Mouse (Mus musculus) spleen, postnatal 4 days (tissue): ENCODE measurements around the gene Ctrb1.
A peak's percentile ranks its signal among the peaks of the same experiment; 100 is the strongest.

ENCODE experiments used
- DNase-seq, 2 experiments: peaks; one replicate each; pipeline ENCODE4 v3.0.0; 2022; ENCODE audit warnings: low spot score in 2 of 2

Gene Ctrb1

GRCm38 (mm10) chr8:111690960-111691445 lies at the start of gene Ctrb1:
Gene Ctrb1, minus strand, starts transcription at chr8:111691010.
- no peak for DNase-seq

DNA sequence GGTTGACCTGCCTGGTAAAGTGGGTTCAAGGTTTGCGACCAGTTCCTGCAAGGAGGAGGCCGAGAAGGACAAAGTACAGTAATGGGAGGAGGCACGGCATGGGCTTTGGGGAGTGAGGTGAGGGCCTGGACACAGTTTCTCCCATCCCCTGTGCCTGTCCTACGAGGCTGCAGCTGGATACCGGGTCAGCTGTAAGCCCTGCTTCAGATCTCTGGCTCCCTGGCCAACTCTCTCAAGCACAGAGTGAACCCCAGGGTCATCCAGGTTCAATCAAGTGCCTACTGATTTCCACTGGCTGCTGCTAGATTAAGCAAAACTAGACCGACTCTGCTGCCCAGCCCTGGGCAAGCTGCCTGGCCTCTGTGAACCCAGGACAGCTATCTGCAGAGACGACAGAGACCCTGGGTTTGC lies 49.5 kb upstream of the Ctrb1 start:
- DNase-seq = peak in 1 of 2 experiments; percentile 55

DNA sequence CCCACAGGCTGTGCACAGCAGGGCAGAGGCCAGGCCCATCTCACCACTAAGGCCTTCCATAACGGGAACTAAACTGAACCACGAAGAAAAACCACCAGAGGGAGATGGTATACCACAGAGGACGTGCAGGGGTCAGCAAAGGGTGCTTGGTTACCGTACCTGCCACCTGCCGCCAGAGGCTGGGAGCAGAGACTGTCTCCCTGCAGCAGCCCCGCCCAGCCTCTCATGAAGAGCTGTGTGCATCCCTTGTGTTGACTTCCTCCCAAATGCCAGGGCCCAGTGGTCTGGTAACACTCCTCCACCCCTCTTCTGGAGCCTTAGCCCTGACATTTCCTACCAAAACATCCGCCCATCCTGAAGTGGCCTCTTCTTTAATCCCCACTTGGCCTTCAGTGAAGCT lies 48.8 kb upstream of the Ctrb1 start:
- no peak for DNase-seq

GRCm38 (mm10) chr8:111738867-111739266 lies 48.1 kb upstream of the Ctrb1 start:
- no peak for DNase-seq

- DNase-seq = peak in 1 of 2 experiments; percentile 54
Observed at GRCm38 (mm10) chr8:111736321-111736720, 45.5 kb upstream of the Ctrb1 start.

DNA sequence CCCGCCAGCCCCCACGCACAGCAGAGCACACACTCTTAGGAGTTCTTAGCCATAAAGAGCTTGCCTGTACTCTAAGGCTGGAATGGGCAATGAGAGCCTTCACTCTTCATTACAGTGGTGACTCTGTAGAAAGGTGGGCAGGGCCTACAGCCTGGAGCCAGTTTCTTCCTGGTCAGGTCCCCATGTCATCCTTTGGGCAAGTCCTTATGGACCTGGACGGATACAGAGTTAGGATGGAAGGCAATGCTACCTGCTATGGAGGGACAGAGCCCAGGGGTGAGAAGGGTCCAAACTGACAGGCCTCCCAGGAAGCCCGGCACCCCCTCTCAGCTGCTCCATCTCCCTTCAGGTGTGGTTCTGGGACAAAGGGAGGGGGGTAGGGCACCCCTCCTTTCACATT lies 45.0 kb upstream of the Ctrb1 start:
- DNase-seq = no peak

DNA sequence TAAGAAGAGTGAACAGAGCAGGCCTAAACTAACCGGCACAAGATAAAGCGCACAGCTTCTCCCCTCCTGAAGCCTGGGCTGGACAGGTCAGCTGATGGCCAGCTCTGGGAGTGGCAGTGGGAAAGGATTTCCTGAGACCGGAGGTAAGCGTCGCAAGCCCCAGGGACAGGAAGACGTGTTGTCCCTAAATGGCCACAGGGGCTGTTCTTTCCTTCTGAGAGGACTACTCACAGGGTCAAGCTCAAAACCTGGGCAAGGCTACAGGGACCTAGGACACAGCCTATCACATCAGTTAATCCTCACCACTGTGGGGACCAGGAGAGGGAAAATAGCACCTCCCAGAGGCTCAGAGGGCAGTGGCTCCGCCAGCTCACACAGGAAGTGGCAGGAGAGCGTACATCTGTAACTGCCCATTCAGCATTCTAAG lies 44.5 kb upstream of the Ctrb1 start:
- peak in 1 of 2 experiments; percentile 54 for DNase-seq

DNA sequence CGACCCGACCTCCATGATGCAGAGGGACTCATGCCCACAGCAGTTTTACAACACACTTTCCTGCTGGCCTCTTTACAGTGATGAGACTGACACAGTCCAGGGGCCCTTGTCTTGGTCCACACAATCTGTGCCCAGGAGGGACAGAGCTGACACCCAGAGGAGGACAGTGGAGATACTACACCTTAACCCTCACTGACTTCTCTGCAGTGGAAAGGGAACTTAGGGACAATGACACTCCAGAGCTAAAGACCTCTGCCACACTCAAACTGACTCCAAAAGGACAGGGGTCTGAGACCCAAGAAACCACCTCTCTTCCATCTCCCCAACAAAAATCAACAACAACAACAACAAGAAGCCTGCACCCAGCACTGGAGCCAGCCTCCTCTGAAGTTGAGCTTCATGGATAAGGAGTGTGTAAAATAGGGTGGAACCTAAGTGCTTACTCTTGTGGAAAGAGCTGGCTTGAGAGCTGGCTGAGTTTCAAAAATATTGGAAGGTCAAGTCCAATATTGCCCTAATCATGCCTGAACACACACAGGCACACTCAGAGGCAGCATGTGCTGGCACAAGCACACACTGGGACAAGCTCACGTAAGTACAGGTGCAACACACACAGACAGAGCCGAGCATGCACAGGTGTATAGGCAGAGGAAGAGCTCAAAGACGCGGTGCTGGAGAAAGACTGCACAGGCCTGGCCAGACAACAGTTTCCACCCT lies 43.6 kb upstream of the Ctrb1 start:
- DNase-seq = no peak

DNA sequence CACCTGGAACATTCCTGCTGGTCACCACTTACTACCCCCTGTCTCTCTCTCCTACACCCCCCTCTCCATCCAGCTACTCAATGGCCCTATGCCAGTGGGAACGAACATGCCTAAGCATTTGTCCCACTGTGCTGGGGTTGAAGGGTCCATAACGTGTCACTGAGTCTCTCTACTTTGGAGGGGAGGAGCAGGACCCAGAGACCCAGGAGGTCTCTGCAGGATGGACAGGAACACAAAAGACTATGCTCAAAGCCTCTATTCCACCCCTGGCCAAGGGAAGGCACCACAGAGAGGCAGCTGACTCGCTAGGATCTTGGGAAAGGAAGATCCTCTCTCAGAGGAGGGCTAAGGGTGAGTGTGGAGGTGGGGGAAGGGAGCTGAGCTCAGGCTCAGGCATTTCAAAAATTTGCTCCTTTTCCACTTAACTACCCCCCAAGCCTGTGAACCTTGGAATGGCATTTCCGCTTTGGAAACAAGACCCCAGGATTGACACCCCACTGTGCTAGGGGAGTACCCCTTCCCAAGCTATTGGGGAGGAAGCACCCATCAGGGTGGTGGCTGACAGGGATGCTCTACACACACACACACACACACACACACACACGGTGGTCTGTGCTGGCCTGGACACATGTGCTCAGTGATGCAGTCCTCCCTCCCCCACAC lies 42.9 kb upstream of the Ctrb1 start:
- DNase-seq = no peak

- DNase-seq = no peak
Observed at GRCm38 (mm10) chr8:111732406-111733085, 41.7 kb upstream of the Ctrb1 start.

- peak; percentile 89 to 94 for DNase-seq
Observed at GRCm38 (mm10) chr8:111732004-111732403, 41.2 kb upstream of the Ctrb1 start.

- no peak for DNase-seq
Observed at GRCm38 (mm10) chr8:111731231-111731977, 40.6 kb upstream of the Ctrb1 start.

DNA sequence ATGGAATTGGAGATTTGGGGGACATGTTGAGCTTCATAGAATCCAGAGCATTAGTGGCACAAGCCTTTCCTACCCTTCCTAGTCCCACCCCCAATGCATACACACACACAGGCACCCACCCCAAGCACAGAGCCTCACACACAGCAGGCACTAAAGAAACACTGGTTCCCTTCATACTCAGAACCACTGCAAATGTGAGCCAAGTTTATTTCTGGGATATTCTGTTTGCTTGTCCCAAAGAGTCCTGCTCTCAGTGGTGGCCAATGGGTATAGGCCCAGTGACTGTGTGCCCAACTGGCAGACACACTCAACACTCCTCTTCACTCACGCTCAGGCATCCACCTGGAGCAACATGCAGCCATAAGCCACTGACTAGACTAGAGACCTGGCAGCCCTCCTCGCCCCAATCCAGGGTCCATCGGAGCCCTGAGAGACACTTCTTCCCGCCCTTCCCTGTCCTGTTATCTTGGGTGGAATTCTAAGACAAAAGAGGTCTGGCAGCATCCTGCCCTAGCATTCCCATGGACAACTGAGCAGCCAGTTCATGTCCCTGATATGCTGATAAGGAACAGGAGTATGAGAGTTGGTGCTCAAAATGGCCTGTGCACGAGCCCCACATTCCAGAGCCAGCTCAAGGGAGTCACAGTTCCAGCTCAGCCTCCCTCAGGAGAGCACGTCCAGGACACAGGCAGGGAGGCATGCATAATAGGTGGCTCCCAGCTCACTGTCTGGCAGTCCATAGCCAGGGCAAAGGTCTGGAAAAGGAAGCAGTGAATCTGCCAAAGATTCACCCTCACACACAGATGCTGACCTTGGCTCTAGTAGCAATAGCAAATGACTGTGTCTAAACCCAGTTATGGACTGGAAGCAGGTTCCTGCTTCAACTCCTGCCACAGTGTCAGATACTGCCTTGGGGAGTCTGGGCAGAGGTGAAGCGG lies 38.7 kb upstream of the Ctrb1 start:
- no peak for DNase-seq

DNA sequence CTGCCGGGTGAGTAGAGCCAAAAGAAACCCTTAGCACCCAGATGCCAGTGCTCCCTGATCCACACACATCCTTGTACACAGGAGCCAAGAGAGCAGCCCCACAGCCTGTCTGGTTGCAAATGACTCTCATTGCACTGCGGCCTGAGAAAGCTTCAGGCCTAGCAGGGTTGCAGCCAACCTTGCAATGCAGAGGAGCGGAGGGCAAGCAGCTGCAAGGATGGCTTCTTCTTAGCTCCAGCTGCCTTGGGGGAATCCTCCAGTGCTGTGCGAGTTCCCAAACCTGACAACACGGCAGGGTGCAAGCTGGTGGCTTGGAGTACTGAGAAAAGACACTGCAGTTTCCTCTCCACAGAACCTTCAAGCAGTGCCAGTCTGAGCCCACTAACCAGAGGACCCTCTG lies 37.7 kb upstream of the Ctrb1 start:
- no peak for DNase-seq

- no peak for DNase-seq
Observed at GRCm38 (mm10) chr8:111727553-111727952, 36.7 kb upstream of the Ctrb1 start.

- no peak for DNase-seq
Observed at GRCm38 (mm10) chr8:111726102-111726900, 35.5 kb upstream of the Ctrb1 start.

GRCm38 (mm10) chr8:111725341-111725740 lies 34.5 kb upstream of the Ctrb1 start:
- DNase-seq = no peak

DNA sequence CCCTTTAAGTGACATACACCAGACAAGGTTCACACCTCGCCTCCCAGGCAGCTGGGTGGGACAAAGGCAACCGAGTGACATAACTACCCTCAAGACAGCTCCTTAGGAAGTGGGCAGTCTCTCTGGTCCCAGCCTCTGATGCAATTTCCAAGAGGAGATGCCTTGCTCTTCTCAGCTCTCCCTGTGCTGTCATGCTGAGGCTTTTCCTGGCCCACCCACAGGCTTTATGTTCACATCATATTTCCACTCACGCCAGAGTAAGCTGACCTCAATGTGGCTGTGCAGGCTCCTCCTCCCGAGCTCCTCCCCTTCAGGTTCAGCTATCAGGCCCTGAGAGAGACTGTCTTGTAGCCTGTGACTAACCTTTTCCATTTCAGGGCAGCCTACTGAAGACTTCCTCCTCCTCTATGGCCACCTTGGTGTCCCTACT lies 29.3 kb upstream of the Ctrb1 start:
- no peak for DNase-seq

DNA sequence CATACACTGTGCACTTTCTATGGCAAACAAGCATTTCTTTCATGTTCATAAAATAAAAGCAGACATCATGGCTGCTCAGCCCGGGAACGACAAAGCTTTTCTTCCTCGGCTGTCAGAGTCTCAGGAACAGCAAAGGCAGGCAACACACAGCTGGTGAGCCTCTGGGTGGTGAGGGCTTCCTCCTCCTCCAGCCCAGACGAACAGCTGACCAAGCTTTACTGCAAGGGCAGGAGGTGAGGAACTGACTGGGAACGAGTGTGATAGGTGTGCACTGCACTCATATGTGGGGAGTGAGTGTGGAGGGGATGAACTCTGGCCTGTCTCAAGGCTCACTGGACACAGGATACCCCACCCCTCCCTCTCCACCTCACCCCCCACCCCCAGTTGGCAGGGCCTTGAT lies 28.1 kb upstream of the Ctrb1 start:
- DNase-seq = peak in 1 of 2 experiments; percentile 59

DNA sequence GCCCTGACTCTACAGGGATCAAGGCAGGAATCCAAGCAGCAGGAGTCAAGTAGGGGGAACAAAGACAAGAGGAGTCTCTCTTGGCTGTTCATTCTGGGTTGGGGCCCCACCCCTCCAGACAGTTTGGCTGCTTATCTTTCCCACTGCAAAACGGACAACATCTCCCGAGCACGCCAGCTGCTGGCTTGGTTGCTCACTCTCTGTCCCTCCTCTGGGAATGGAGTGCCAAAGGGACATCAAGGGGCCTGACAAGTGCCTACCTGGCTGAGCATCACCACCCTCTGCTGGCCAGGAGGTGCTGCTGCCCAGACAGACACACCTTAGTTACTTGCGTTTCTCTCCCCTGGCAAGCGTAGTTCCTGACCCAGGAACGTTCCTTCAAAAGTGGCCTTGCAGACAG lies 27.1 kb upstream of the Ctrb1 start:
- DNase-seq = peak in 1 of 2 experiments; percentile 59
